Mouse (Mus musculus) MEL (cell line): ENCODE results near the gene Hs6st3. TPM values are rescaled to one million over a fixed set of nuclear protein-coding genes. Genes with fewer than 3 reads are reported as not detected.

Experiments used
- DNase-seq: peaks from one replicate; pipeline ENCODE4 v3.0.0; 2011; ENCODE audit warnings: low read depth, low spot score
- H3K27ac ChIP-seq: 2 replicates; pipeline ENCODE4 v1.5.1; 2012; ENCODE audit warnings: low read depth, mild to moderate bottlenecking, control low read depth, low read length, moderate library complexity; ENCODE audit not compliant: control insufficient read depth
- H3K27me3 ChIP-seq, 2 experiments: fragments of 150-350 bp in 1 of 2; sonication (generic) in 1 of 2; 2 replicates each; pipeline ENCODE4 v1.6.1; 2012; ENCODE audit warnings: low read length in 2 of 2, mild to moderate bottlenecking in 2 of 2, improper control_type of control experiment in 1 of 2, moderate library complexity in 1 of 2; ENCODE audit not compliant: insufficient read depth in 2 of 2, control insufficient read depth in 1 of 2
- H3K36me3 ChIP-seq, 2 experiments: 2 replicates each; pipeline ENCODE4 v1.6.1; 2012 to 2014; ENCODE audit warnings: low read length in 2 of 2, improper control_type of control experiment in 1 of 2, inconsistent platforms in 1 of 2, mild to moderate bottlenecking in 1 of 2; ENCODE audit not compliant: insufficient read depth in 2 of 2, control insufficient read depth in 1 of 2
- H3K4me1 ChIP-seq, 2 experiments: fragments of 150-350 bp in 1 of 2; sonication (generic) in 1 of 2; 2 replicates each; pipeline ENCODE4 v1.6.1; 2012; ENCODE audit warnings: low read length in 2 of 2, improper control_type of control experiment in 1 of 2, mild to moderate bottlenecking in 1 of 2; ENCODE audit not compliant: insufficient read depth in 2 of 2, control insufficient read depth in 1 of 2
- H3K4me3 ChIP-seq, 2 experiments: fragments of 150-350 bp in 1 of 2; sonication (generic) in 1 of 2; 2 replicates each; pipeline ENCODE4 v1.5.1; 2012; ENCODE audit warnings: low read depth in 2 of 2, low read length in 2 of 2, mild to moderate bottlenecking in 2 of 2, moderate library complexity in 2 of 2, control low read depth in 1 of 2, improper control_type of control experiment in 1 of 2; ENCODE audit not compliant: control insufficient read depth in 1 of 2, insufficient read depth in 1 of 2
- H3K79me2 ChIP-seq: 2 replicates; pipeline ENCODE4 v1.6.1; 2012; ENCODE audit warnings: mild to moderate bottlenecking, low read length, moderate library complexity; ENCODE audit not compliant: control insufficient read depth, poor library complexity, insufficient read depth
- H3K9ac ChIP-seq: 2 replicates; pipeline ENCODE4 v1.6.1; 2012; ENCODE audit warnings: low read depth, mild to moderate bottlenecking, control low read depth, low read length, moderate library complexity; ENCODE audit not compliant: control insufficient read depth, poor library complexity, severe bottlenecking
- H3K9me3 ChIP-seq: fragments of 150-350 bp; sonication (generic); replicated peaks from 2 replicates; pipeline ENCODE4 v1.6.1; 2012; ENCODE audit warnings: mild to moderate bottlenecking, low read length, improper control_type of control experiment, moderate library complexity; ENCODE audit not compliant: insufficient read depth
- BHLHE40 ChIP-seq: IDR thresholded peaks from 2 replicates; pipeline ENCODE4 v1.6.1; 2012; ENCODE audit warnings: low read depth, mild to moderate bottlenecking, inconsistent platforms, low read length, improper control_type of control experiment, borderline replicate concordance
- CHD1 ChIP-seq: IDR thresholded peaks from 2 replicates; pipeline ENCODE4 v1.6.1; 2012; ENCODE audit warnings: low read depth, mild to moderate bottlenecking, inconsistent platforms, low read length, improper control_type of control experiment
- CTCF ChIP-seq, 3 experiments: IDR thresholded peaks in 2 of 3; conservative IDR thresholded peaks in 1 of 3; 2 replicates each; pipeline ENCODE4 v1.5.1; 2011 to 2012; ENCODE audit warnings: low read length in 3 of 3, low read depth in 2 of 3, mild to moderate bottlenecking in 2 of 3, improper control_type of control experiment in 1 of 3, inconsistent platforms in 1 of 3, mixed read lengths in 1 of 3, moderate library complexity in 1 of 3; ENCODE audit not compliant: control insufficient read depth in 1 of 3, insufficient read depth in 1 of 3, poor library complexity in 1 of 3, severe bottlenecking in 1 of 3
- E2F4 ChIP-seq: IDR thresholded peaks from 2 replicates; pipeline ENCODE4 v1.6.1; 2011; ENCODE audit warnings: low read depth, low read length, improper control_type of control experiment, borderline replicate concordance
- ETS1 ChIP-seq: IDR thresholded peaks from 2 replicates; pipeline ENCODE4 v1.6.1; 2012; ENCODE audit warnings: low read depth, mild to moderate bottlenecking, inconsistent platforms, low read length, improper control_type of control experiment, moderate library complexity
- GABPA ChIP-seq: IDR thresholded peaks from 2 replicates; pipeline ENCODE4 v1.6.1; 2012; ENCODE audit warnings: low read depth, mild to moderate bottlenecking, inconsistent platforms, low read length, improper control_type of control experiment, moderate library complexity
- HCFC1 ChIP-seq: IDR thresholded peaks from 2 replicates; pipeline ENCODE4 v1.6.1; 2012; ENCODE audit warnings: low read depth, mild to moderate bottlenecking, inconsistent platforms, low read length, improper control_type of control experiment, moderate library complexity
- JUND ChIP-seq: IDR thresholded peaks from 2 replicates; pipeline ENCODE4 v1.6.1; 2011; ENCODE audit warnings: low read depth, mild to moderate bottlenecking, improper control_type of control experiment, low read length
- KAT2A ChIP-seq: conservative IDR thresholded peaks from 2 replicates; pipeline ENCODE4 v1.6.1; 2012; ENCODE audit warnings: low read depth, low read length, improper control_type of control experiment, inconsistent platforms
- MAX ChIP-seq: IDR thresholded peaks from 2 replicates; pipeline ENCODE4 v1.6.1; 2011; ENCODE audit warnings: low read length, improper control_type of control experiment
- MXI1 ChIP-seq: IDR thresholded peaks from 2 replicates; pipeline ENCODE4 v1.6.1; 2011; ENCODE audit warnings: mild to moderate bottlenecking, low read depth, low read length, improper control_type of control experiment
- MYC ChIP-seq: IDR thresholded peaks from 2 replicates; pipeline ENCODE4 v1.6.1; 2011; ENCODE audit warnings: low read depth, mild to moderate bottlenecking, low read length, improper control_type of control experiment, moderate library complexity
- POLR2A ChIP-seq, 2 experiments: IDR thresholded peaks; 2 replicates each; pipeline ENCODE4 v1.6.1; 2011 to 2012; ENCODE audit warnings: low read length in 2 of 2, mild to moderate bottlenecking in 2 of 2, control low read depth in 1 of 2, improper control_type of control experiment in 1 of 2, low read depth in 1 of 2, moderate library complexity in 1 of 2; ENCODE audit not compliant: control insufficient read depth in 1 of 2, insufficient read depth in 1 of 2, poor library complexity in 1 of 2
- POLR2AphosphoS5 ChIP-seq: IDR thresholded peaks from 2 replicates; pipeline ENCODE4 v1.6.1; 2012; ENCODE audit warnings: low read depth, borderline replicate concordance, mild to moderate bottlenecking, inconsistent platforms, low read length, moderate library complexity, mixed read lengths
- RCOR1 ChIP-seq: IDR thresholded peaks from 2 replicates; pipeline ENCODE4 v1.6.1; 2012; ENCODE audit warnings: low read depth, mild to moderate bottlenecking, inconsistent platforms, low read length, improper control_type of control experiment
- TBP ChIP-seq: IDR thresholded peaks from 2 replicates; pipeline ENCODE4 v1.8.0; 2011; ENCODE audit warnings: low read depth, low read length, improper control_type of control experiment
- TCF12 ChIP-seq: IDR thresholded peaks from 2 replicates; pipeline ENCODE4 v1.6.1; 2014; ENCODE audit warnings: low read depth, mild to moderate bottlenecking, inconsistent platforms, low read length, improper control_type of control experiment, moderate library complexity
- UBTF ChIP-seq: IDR thresholded peaks from 2 replicates; pipeline ENCODE4 v1.6.1; 2012; ENCODE audit warnings: low read depth, mild to moderate bottlenecking, inconsistent platforms, low read length, improper control_type of control experiment, moderate library complexity, borderline replicate concordance; ENCODE audit not compliant: insufficient read depth
- USF1 ChIP-seq: IDR thresholded peaks from 2 replicates; pipeline ENCODE4 v1.6.1; 2014; ENCODE audit warnings: low read depth, mild to moderate bottlenecking, inconsistent platforms, low read length, improper control_type of control experiment, moderate library complexity
- USF2 ChIP-seq, 2 experiments: IDR thresholded peaks; 2 replicates each; pipeline ENCODE4 v1.6.1; 2011 to 2012; ENCODE audit warnings: improper control_type of control experiment in 2 of 2, low read length in 2 of 2, borderline replicate concordance in 1 of 2, inconsistent platforms in 1 of 2, low read depth in 1 of 2, mild to moderate bottlenecking in 1 of 2; ENCODE audit not compliant: insufficient read depth in 1 of 2
- ZKSCAN1 ChIP-seq: IDR thresholded peaks from 2 replicates; pipeline ENCODE4 v1.6.1; 2012; ENCODE audit warnings: low read depth, mild to moderate bottlenecking, inconsistent platforms, low read length, improper control_type of control experiment, moderate library complexity
- ZMIZ1 ChIP-seq: IDR thresholded peaks from 2 replicates; pipeline ENCODE4 v1.6.1; 2012; ENCODE audit warnings: low read depth, mild to moderate bottlenecking, inconsistent platforms, low read length, improper control_type of control experiment, moderate library complexity
- polyA plus RNA-seq, 2 experiments: library from polyadenylated mRNA; stranded (reverse) in 1 of 2; unstranded in 1 of 2; fragments of >175 nt in 1 of 2; fragments of >200 nt in 1 of 2; gene quantifications; 2 replicates each; pipeline versions ENCODE4 v1.2.1 to v1.2.4; 2012; ENCODE audit warnings: low replicate concordance in 2 of 2, low read depth in 1 of 2; ENCODE audit not compliant: insufficient read length in 2 of 2, insufficient read depth in 1 of 2, missing spikeins in 1 of 2
- total RNA-seq: library from RNA; depleted of rRNA; stranded (reverse); fragments of 300-350 nt; gene quantifications from 2 replicates; pipeline ENCODE4 v1.2.3, GENCODE M21; 2012

Gene Hs6st3
- total and polyA plus RNA-seq, 3 experiments, result not detected

GRCm38 (mm10) chr14:119125840-119126239 is 12.3 kb upstream of the Hs6st3 start:
- Histone ChIP-seq H3K4me3 (no peak overlapping the region), H3K9me3 (no peaks in the 10 kb centered on the region), H3K27ac (no peak overlapping the region), H3K79me2 (no peaks in the 10 kb centered on the region), H3K9ac (no peak overlapping the region), H3K27me3 (no peaks in the 10 kb centered on the region), H3K36me3 (no peaks in the 10 kb centered on the region), H3K4me1 (no peaks in the 10 kb centered on the region)
- DNase-seq, result no peak
- TF ChIP-seq E2F4, result no peak

- no peaks in the 10 kb centered on the region for H3K4me1 ChIP-seq
- no peak overlapping the region for H3K4me3 ChIP-seq
- no peaks in the 10 kb centered on the region for H3K9me3 ChIP-seq
- H3K27ac ChIP-seq, result no peak overlapping the region
- no peaks in the 10 kb centered on the region for H3K36me3 ChIP-seq
- no peak for DNase-seq
- no peaks in the 10 kb centered on the region for H3K79me2 ChIP-seq
- TF ChIP-seq JUND (no peak), TCF12 (no peak), USF1 (no peak), UBTF (no peak), HCFC1 (no peak), ZMIZ1 (no peak), GABPA (no peak), ZKSCAN1 (no peak), MYC (no peak), KAT2A (no peak), POLR2A (IDR thresholded peaks at IDR 0.05; ENCODE audit: control insufficient read depth in 1 of 2, insufficient read depth in 1 of 2, low read depth in 1 of 2, low read length in 2 of 2, poor library complexity in 1 of 2) (no peak)
- TF ChIP-seq, all 39 proteins: peak for 0
- Histone ChIP-seq H3K27me3 (no peaks in the 10 kb centered on the region), H3K9ac (no peak overlapping the region)
Measured at GRCm38 (mm10) chr14:119127330-119127729, 10.8 kb upstream of the Hs6st3 start.

GRCm38 (mm10) chr14:119137512-119137905 is 632 bp upstream of the Hs6st3 start:
- no peaks in the 10 kb centered on the region for H3K27me3 ChIP-seq
- no peaks in the 10 kb centered on the region for H3K36me3 ChIP-seq
- TF ChIP-seq ZMIZ1 (no peak), MAX (no peak), ETS1 (no peak), UBTF (no peak), USF2 (IDR thresholded peaks at IDR 0.05; ENCODE audit: borderline replicate concordance in 1 of 2, insufficient read depth in 1 of 2, low read depth in 1 of 2, low read length in 2 of 2) (no peak), USF1 (no peak), CTCF (IDR thresholded peaks at IDR 0.05 in 2 of 3, conservative IDR thresholded peaks at IDR 0.05 in 1 of 3; ENCODE audit: control insufficient read depth in 1 of 3, insufficient read depth in 1 of 3, low read depth in 2 of 3, low read length in 3 of 3, poor library complexity in 1 of 3, severe bottlenecking in 1 of 3) (no peak), TBP (no peak), POLR2AphosphoS5 (no peak), MXI1 (no peak), CHD1 (no peak), BHLHE40 (no peak), RCOR1 (no peak)
- no peaks in the 10 kb centered on the region for H3K4me1 ChIP-seq
- no peak overlapping the region for H3K27ac ChIP-seq
- no peak for DNase-seq
- no peak overlapping the region for H3K9ac ChIP-seq
- no peaks in the 10 kb centered on the region for H3K79me2 ChIP-seq
- H3K9me3 ChIP-seq, result no peaks in the 10 kb centered on the region
- H3K4me3 ChIP-seq, result no peak overlapping the region
